Mouse (Mus musculus): ENCODE data around the gene Nacc2.

The Nacc2 gene

DNA sequence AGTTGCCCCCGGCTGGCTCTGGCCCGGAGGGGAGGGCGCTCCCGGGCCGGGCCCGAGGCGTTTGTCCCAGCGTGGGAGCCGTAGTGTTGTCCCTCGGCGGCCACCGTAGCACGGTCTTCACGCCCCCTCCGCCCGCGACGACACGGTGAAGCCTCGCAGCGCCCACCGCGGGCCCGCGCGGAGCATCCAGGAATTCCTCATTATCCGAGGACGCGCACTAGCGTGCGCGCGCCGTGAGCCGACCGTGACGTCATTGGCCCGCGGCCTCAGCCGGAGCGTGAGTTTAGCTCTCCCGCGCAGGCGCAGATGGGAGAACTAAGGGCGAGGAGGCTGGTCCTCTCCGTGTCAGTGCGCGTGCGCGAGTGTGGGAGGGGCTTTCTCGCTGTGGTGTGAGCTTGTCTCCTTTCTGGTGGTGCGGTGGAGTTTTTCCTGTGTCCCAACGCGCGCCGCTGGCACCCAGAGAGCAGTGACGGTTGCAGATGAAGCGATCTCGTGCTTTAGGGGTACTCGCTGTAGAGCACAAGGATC, 17.3 kb upstream of the Nacc2 start:
- in situ Hi-C loops (cut with MboI, MseI): loop anchor here (5.0 kb wide), 2 partner anchors 113 to 123 kb away; no protein-coding TSS in a partner anchor

DNA sequence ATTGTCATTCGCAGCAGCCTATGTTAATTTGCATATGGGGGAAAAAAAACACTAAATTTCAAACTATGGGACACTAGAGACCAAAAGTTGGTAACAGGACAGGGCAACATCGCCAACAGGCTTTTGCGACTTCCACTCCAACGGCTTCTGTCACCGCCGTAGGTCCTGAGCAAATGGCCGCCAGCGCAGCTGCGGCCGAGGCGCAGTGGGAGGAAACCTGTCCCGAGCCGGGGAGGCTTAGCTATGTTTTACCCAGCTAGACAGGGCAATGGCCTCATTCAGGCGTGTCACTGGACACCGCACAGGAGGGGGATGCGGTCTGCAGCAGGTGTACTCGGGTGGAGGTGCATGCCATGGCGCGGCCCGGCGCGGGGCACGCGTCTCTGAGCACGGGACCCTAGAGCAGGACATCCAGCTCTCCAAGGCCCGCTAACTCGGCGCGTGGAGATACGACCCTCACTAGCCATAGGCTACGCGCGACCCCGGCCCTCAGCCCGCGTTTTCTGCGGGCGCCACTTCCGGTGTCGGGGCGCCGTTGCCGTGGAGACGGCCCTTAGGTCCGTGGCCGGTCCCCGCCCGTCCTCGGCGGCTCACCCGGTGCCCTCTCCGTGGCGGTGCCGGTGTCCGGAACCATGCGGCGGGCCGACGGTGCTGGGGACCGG, 16.7 kb upstream of the Nacc2 start:
- in situ Hi-C loops (cut with MboI, MseI): loop anchor here (5.0 kb wide), 2 partner anchors 112 to 122 kb away; no protein-coding TSS in a partner anchor

DNA sequence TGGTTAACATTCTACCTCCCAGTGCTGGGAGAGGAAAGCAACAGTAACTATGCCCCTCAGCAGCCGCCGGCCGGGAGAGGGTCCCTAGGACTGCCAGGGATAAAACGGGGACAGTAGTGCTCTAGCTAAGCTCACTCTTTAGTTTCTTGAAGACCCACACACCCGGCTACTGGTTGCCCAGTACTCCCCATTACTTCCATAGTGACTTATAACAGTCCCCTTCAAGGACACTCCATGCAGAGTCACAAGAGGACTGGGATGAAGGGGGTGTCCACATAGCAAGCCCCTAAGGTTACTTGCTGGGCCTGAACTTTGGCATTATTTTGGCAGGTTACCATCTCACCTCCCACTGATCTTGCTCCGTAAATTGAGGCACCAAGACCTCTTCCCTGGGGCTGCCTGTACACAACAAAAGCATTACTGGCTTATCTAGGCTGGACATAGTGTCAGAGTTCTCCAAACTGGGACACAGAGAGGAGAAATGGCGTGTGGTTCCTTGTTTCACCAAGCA, 16.1 kb upstream of the Nacc2 start:
- in situ Hi-C loops (cut with MboI, MseI): no loop called here

DNA sequence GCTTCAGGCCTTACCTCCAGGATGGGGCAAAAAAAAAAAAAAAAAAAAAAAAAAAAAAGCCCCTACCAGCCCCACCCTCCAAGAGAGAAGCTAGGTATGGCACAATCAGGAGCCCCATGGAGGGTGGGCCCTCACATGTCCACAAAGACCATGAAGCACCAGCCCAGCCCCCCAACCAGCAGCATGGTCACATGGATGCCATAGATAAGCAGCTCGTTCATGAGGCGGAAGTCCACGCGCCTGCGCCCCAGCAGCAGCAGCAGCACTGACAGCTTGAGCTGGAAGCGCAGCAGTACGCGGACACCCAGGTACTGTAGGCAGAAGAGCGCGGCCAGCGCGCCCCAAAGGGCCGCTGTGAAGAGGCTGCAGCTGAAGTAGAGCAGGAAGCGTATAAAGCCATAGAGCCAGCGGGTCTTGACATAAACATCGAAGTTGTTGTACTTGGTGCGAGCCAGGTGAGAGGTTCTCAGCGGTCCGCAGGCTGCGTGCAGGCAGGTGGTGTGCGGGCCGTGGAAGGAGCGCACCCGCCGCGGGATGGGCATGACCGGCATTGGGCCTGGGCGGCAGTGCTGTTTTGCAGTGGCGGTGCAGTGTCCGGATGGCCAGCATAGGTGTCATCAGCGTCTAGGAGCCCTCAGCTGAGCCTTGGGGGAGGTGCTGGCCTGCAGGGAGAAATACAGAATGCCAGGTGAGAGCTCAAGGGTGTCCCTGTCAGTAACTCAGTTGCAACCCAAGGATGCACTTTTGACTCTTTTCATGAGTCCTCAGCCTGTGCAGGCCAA, 15.4 kb upstream of the Nacc2 start:
- in situ Hi-C loops (cut with MboI, MseI): no loop called here

DNA sequence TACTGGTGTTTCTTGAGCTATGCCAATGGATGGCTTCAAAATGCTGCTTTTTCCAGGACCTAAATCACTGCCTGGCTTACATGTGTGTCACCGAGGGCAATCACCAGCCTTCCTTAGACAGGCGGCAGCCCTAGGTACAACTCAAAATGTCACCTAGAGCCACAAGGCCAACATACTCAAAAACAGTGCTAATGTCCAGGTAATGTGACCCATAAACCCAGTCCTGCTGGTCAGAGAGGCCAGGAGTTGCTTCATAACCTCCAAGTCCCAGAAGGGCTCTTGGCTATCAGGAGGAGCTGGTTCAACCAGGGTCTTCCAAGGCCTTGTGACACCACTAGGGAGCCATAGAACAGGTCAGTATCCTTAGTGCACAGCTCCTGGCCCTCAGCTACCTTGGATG, 11.6 kb upstream of the Nacc2 start:
- in situ Hi-C loops (cut with MboI, MseI): no loop called here

DNA sequence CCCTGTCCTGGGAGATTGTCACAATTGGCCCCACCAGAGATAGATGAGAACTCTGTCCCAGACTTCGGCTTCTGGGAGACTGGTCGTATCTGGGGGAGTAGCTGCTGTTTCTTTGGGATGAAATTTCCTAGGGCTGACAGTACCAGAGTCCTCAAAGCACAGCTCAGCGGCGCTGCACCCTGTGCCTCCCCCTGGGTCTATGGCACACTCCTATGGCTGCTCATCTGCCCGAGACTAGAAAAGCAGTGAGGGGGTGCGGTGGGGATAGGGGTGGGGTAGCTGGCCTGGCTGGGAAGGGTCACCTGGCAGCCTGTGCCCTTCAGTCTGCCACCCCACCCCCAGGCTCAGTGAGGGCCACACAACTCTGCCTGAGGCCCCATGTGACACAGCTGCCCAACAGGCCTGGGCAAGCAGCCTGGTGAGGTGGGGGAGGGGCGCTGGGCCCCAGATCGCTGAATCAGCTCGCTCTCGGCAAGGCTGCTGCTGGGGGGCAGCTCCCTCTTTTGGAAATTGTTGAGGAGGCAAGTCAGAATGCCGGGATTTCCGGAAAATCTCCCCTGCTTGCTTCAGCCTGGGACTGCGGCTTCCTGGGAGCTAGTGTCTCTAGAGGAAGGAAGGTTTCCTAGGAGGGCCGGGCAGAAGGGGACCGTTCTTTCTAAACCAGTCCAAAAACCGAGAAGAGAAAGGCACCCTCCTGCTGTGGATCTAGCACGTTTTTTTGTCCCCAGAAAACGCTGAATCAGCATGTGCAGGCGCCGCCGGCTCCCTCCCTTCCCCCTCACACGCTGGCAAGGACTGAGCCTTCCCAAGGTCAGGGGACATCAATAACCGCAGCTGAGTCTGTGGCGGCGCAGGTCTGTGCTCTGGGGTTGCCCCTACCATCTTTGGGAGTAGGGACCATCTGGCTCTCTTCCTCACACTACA, 9.9 kb upstream of the Nacc2 start:
- in situ Hi-C loops (cut with MboI, MseI): no loop called here

DNA sequence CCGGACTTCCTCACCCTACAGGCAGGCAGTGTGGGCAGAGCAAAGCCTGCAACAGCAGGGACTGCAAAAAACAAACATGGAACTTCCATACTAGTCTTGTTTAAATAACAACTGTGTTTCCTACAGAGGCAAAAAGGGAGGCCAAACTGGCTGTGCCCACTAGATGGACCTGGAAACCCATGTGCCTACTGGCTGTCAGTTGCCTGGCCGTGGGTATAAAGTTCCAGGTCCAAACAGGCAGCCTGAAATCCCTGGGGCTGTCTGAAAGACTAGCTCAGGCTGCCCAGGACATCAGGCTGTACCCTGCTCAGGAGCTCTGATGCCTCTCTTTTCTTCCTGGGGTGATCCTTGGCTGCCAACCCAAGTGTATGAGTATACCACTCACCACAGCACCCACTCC, 8.3 kb upstream of the Nacc2 start:
- in situ Hi-C loops (cut with MboI, MseI): no loop called here

DNA sequence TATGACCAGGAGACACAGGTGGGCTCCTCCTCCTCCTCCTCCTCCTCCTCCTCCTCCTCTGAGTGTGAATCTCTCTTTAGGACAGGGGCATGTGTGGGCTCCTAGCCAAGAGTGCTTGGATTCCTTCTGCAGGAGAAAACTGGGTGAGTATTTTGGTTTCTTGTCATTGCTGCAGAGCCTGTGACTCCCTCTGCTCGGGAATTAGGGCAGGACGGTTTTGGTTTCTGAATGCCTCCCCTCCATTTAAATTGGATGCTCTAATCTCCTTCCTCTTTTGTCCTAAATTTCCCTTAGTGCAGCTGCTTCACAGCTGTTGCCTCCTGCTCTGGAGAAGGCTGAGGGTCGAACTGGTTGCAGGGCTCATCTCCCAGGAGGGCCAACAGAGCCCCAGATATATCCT, 6.9 kb upstream of the Nacc2 start:
- in situ Hi-C loops (cut with MboI, MseI): loop anchor here in 1 of 2 experiments (10.0 kb wide), 1 partner anchor 1115 kb away; the partner anchor contains the start of gene Sardh

DNA sequence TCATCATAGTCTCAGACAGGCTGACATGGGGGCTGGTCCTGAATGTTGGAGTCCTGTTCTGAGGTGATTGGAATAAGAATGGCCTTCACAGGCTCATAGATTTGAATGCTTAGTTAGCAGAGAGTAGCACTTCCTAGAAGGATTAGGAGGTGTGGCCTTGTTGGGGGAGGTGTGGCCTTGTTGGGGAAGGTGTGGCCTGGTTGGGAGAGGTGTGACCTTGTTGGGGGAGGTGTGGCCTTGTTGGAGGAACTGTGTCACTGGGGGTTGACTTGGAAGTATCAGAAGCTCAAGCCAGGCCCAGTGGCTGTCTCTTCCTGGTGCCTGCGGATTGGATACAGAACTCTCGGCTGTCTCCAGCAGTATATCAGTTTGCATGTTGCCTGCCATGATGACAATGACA, 6.3 kb upstream of the Nacc2 start:
- in situ Hi-C loops (cut with MboI, MseI): loop anchor here in 1 of 2 experiments (10.0 kb wide), 1 partner anchor 1115 kb away; the partner anchor contains the start of gene Sardh

DNA sequence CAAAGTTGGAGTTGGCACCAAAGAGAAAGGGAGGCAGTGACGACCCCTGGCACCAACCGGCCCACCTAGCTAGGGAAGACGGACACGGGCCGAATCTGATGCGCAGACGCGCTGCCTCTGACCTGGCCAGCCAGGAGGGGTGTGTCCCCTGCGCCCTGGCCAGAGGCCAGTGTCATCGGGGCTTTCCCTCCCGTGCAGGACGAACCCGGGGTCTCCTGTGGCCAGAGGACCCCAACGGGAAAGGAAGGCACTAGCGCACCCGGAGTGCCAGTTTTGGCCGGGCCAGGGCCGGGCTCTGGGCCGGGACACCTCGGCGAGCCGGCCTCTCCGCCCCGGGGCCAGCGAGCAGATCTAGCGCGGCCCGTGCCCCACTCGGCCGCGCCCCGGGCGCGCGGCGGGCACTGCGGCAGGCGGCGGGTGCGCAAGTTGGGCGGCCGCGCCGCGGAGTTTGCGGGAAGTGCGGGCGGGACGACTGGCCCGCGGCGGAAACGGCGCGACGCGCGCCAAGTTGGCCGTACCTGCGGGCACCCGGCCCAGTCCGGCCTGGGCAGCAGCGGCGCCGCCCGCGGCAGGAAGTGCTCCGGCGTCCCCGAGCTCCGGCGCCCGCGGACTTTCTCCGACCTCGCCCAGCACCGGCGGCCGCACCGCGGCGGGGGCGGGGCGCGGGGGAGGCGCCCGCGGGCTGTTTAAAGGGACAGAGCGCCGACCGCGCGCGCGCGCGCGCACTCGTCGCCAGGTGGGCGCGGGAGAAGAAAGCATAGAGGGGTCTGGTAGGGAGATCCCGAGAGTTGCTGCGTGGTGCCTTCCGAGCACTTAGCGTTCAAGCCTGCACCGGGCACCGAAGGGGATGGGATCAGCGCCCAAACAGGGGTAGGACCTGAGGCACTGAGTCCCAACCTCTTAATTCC, 595 bp downstream of the Nacc2 start:
- in situ Hi-C loops (cut with MboI, MseI): loop anchor here in 1 of 2 experiments (10.0 kb wide), 1 partner anchor 1122 kb away; the partner anchor contains the start of gene Sardh

DNA sequence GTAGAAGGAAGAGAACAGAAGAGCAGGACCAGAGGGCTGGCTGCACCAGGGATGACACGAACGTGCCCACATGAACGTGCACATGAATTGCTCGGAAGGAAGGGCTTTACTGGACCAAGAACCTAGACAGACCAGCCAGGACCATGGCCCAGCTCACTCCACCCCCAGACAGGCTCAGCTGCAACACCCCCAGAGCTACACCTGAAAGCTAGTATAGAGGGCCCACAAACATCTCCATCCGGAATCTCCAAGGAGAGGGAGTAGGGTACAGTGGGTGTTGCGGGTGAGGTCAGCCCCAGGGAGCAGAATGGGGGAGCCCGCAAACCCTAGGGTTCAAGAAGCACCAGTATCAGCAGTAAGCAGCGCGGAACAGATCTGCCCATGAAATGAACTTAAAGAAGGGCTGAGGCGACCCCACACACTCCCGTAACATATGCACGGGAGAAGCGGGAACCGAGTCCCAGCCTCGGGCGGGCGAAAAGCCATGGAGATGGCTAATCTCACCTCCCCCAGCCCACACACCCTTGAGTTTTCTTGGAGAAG, 1.4 kb downstream of the Nacc2 start:
- in situ Hi-C loops (cut with MboI, MseI): loop anchor here in 1 of 2 experiments (10.0 kb wide), 1 partner anchor 1123 kb away; the partner anchor contains the start of gene Sardh

DNA sequence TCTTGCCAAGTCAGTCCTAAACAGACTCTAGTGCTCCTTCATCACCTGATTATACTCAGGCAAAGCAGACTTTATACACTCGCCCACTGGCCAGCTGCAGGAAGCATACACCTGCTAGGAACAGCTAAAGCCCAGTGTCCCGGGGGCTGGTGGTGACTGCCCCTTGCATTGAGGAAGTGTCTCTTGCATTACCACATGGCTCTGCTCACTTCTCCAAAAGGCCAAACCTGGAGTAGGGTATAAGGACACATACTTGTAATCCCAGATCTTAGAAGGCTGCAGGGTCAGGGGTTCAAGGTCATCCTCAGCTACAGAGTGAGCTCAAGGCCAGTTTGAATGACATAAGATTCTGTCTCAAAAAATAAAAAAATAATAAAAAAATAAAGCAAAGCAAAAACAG, 3.4 kb downstream of the Nacc2 start:
- in situ Hi-C loops (cut with MboI, MseI): loop anchor here in 1 of 2 experiments (10.0 kb wide), 1 partner anchor 1125 kb away; the partner anchor contains the start of gene Sardh

DNA sequence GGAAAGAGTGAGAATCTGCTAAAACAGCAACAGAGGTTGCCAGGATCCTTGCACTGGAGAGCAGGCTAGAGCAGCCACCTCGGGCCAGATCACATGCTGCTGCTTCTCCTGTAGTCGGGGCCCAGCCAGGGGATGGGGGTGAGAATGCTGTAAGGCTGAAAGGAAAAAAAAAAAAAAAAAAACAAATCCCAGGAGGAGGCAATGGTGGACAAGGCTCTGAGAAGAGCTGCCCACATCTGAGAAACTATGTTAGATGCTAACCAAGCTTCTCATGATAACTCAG, 3.8 kb downstream of the Nacc2 start:
- in situ Hi-C loops (cut with MboI, MseI): no loop called here

DNA sequence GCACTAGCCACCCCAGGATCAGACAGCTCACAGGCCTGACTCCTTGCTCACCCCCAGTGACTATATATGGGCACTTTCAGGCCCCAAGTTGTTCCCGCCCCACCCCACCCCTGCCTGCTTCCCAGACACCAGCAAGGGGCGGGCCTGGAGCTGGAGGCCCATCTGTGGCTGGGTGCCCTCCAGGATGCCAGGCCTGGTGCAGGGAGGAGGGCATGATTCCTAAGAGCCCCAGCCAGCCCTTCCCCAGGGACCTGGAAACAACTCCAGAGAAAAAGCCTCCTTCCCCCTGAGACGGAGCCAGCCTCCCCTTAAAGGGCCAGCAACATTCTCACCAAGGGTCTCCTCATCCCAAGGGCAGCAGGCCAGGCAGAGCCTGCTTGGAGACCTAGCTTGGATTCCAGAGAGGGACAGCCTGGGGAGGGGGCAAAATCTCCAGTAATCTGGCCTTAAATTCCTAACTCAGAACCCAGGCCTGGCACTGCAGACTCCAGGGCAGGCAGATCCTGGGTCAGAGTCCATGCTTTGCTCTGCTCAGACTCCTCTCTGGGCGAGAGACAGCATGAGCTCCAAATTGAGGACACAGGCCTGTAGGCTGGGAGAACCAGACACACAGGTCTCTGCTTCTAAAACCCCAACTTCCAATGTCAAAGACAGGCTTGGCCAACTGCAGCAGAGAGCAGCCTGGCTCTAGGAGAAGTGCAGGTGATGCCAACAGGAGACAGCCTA, 4.3 kb downstream of the Nacc2 start:
- in situ Hi-C loops (cut with MboI, MseI): no loop called here

DNA sequence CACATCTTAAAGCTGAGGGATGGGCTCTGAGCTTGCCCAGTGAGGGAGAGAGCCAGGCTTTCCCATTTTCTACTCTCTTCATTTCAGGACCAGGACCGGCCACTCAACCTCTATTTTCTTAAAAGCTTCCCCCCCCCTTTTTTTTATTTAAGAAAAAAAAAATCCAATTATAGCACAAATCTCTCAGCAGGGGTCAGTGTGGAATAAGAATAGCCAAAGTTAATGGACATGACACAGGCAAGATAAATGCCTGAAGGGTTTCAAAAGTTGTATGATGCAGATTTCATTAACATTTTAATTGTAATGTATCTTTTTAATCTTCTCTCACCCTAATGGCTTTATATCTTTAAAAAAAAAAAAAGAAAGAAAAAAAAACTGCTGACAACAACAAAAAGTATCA, 5.4 kb downstream of the Nacc2 start:
- in situ Hi-C loops (cut with MboI, MseI): no loop called here

DNA sequence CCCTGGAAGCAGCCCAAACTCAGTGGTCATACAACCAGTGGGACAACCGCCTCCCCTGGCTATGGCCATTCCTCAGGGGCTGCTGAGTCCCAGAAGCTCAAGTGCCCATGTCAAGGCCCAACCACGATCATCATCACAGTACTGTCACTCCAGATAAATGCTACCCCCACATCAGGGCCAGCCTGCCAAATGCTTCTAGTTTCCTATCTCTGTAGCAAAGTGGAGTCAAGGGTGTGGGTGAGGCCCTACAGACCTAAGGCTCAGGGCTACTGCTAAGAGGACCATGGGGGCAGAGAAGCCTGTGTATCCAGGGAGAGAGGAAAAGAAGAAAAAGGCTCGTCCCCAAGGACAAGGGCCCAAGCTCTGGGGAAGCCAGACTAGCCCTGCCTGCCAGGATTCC, 6.5 kb downstream of the Nacc2 start:
- in situ Hi-C loops (cut with MboI, MseI): no loop called here

DNA sequence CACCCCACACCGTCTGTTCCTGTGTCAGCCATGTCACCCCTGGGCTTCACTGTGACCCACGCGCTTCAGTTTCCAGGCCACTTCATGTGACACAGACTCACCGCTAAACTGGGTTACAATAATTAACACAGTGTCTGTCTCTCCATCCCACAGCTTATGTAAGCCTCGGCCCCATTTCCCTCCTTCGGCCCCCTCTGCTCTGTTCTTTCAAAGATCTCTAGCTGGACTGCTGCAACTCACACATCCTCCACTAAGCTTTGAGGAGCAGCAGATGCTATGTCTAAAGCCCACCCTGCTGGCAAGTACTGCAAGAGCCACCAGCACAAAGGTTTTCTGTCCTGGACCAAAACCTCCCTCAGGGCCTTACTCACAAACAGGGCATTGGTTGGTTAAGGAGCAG, 7.8 kb downstream of the Nacc2 start:
- in situ Hi-C loops (cut with MboI, MseI): no loop called here

DNA sequence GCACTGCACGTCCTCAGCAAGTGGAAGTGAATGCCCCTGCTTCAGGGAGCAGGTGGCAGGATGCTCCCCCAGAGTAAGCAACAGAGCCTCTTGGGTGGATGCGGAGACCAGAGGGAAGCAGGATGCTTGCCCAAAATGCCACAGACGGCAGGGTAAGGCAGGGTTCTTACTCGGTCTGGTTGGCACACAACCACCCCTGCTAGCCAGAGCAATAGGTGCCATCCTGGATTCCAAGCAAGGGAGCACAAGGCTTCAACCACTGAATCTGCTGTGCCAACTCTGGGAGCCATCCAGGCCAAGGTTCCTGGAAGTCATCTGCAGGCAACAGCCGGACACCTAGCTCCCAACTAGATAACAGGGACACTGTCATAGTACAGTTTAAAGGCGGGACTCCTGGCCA, 14.8 kb downstream of the Nacc2 start:
- in situ Hi-C loops (cut with MboI, MseI): no loop called here

DNA sequence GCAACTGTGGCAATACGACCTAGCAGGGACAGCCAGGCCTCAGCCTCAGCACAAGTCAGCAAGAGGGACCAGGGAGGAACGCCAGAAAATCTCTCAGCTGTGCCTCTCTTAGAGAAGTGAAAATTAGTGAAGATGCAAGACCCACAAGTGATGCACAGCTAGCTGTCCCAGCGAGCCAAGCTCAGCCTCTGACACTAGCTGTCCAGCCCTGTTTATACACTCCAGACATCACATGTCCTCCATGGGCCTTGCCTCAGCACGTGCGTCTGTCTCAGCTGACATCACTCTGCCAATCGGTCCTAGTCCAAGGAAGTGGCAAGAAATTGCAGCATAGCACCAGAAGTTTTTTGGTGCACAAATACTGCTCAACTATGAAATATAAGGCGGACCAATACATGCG, 16.0 kb downstream of the Nacc2 start:
- in situ Hi-C loops (cut with MboI, MseI): no loop called here

Data from T-helper 17 cell (primary cell).